Mouse (Mus musculus): ENCODE data around the gene Foxk1. TPM values are rescaled to one million over a fixed set of nuclear protein-coding genes. Genes with fewer than 3 reads are reported as not detected.

Gene Foxk1
- polyA plus RNA-seq, 1 experiment, result 8.2 TPM

- H3K79me2 ChIP-seq (ENCODE audit: control insufficient read depth, insufficient read depth), result no peaks in the 10 kb centered on the region
- H3K27me3 ChIP-seq (ENCODE audit: control insufficient read depth, insufficient read depth, insufficient read length), result no peaks in the 10 kb centered on the region
- peak overlapping the region; percentile 46 for H3K4me3 ChIP-seq (ENCODE audit: insufficient read depth, poor library complexity, severe bottlenecking)
- peak overlapping the region; percentile 79 for H3ac ChIP-seq (ENCODE audit: control insufficient read depth, insufficient read length, low read depth)
- H3K36me3 ChIP-seq (ENCODE audit: control insufficient read depth, insufficient read depth), result no peaks in the 10 kb centered on the region
- no peaks in the 10 kb centered on the region for H3K79me3 ChIP-seq (ENCODE audit: low read depth)
- TF ChIP-seq FOSL1 (IDR thresholded peaks at IDR 0.05; ENCODE audit: insufficient read depth, low read length, poor library complexity, severe bottlenecking), result no peak
- TF ChIP-seq CEBPB (IDR thresholded peaks at IDR 0.05; ENCODE audit: low read depth), result no peak
- peak; percentile 76 for TF ChIP-seq USF1 (IDR thresholded peaks at IDR 0.05; ENCODE audit: low read depth)
- peak; percentile 100 for TF ChIP-seq CTCF (IDR thresholded peaks at IDR 0.05; ENCODE audit: control insufficient read depth, insufficient read depth, insufficient read length)
- TF ChIP-seq MYOD1 (IDR thresholded peaks at IDR 0.05; ENCODE audit: control insufficient read depth, insufficient read length, low read depth), result no peak
- TF ChIP-seq MAX (IDR thresholded peaks at IDR 0.05), result peak; percentile 100
- no peak for TF ChIP-seq MYOG (IDR thresholded peaks at IDR 0.05; ENCODE audit: control insufficient read depth, extremely low read depth, insufficient read length)
These were observed 33.9 kb upstream of the Foxk1 start for GRCm38 (mm10) chr5:142367085-142368081.

- Histone ChIP-seq H3ac (ENCODE audit: control insufficient read depth, insufficient read length, low read depth) (peak overlapping the region; percentile 79), H3K79me2 (ENCODE audit: control insufficient read depth, insufficient read depth) (no peaks in the 10 kb centered on the region), H3K27me3 (ENCODE audit: control insufficient read depth, insufficient read depth, insufficient read length) (no peaks in the 10 kb centered on the region), H3K79me3 (ENCODE audit: low read depth) (no peaks in the 10 kb centered on the region), H3K4me3 (ENCODE audit: insufficient read depth, poor library complexity, severe bottlenecking) (peak overlapping the region; percentile 46), H3K36me3 (ENCODE audit: control insufficient read depth, insufficient read depth) (no peaks in the 10 kb centered on the region)
- TF ChIP-seq USF1 (IDR thresholded peaks at IDR 0.05; ENCODE audit: low read depth) (no peak), MAX (IDR thresholded peaks at IDR 0.05) (no peak), CEBPB (IDR thresholded peaks at IDR 0.05; ENCODE audit: low read depth) (no peak), MYOG (IDR thresholded peaks at IDR 0.05; ENCODE audit: control insufficient read depth, extremely low read depth, insufficient read length) (no peak), MYOD1 (IDR thresholded peaks at IDR 0.05; ENCODE audit: control insufficient read depth, insufficient read length, low read depth) (no peak), FOSL1 (IDR thresholded peaks at IDR 0.05; ENCODE audit: insufficient read depth, low read length, poor library complexity, severe bottlenecking) (no peak), CTCF (IDR thresholded peaks at IDR 0.05; ENCODE audit: control insufficient read depth, insufficient read depth, insufficient read length) (no peak)
These were observed 33.2 kb upstream of the Foxk1 start for GRCm38 (mm10) chr5:142368122-142368521.

- Histone ChIP-seq H3K27me3 (ENCODE audit: control insufficient read depth, insufficient read depth, insufficient read length) (no peaks in the 10 kb centered on the region), H3K4me3 (ENCODE audit: insufficient read depth, poor library complexity, severe bottlenecking) (no peak overlapping the region), H3K79me3 (ENCODE audit: low read depth) (no peaks in the 10 kb centered on the region), H3K36me3 (ENCODE audit: control insufficient read depth, insufficient read depth) (no peaks in the 10 kb centered on the region), H3K79me2 (ENCODE audit: control insufficient read depth, insufficient read depth) (no peaks in the 10 kb centered on the region), H3ac (ENCODE audit: control insufficient read depth, insufficient read length, low read depth) (no peak overlapping the region)
- TF ChIP-seq USF1 (IDR thresholded peaks at IDR 0.05; ENCODE audit: low read depth) (no peak), CTCF (IDR thresholded peaks at IDR 0.05; ENCODE audit: control insufficient read depth, insufficient read depth, insufficient read length) (no peak), FOSL1 (IDR thresholded peaks at IDR 0.05; ENCODE audit: insufficient read depth, low read length, poor library complexity, severe bottlenecking) (no peak)
These were observed 30.7 kb upstream of the Foxk1 start for GRCm38 (mm10) chr5:142370406-142371171.

GRCm38 (mm10) chr5:142371172-142372155, 29.8 kb upstream of the Foxk1 start:
- no peaks in the 10 kb centered on the region for H3K36me3 ChIP-seq (ENCODE audit: control insufficient read depth, insufficient read depth)
- H3K4me3 ChIP-seq (ENCODE audit: insufficient read depth, poor library complexity, severe bottlenecking), result no peak overlapping the region
- no peaks in the 10 kb centered on the region for H3K27me3 ChIP-seq (ENCODE audit: control insufficient read depth, insufficient read depth, insufficient read length)
- H3K79me3 ChIP-seq (ENCODE audit: low read depth), result no peaks in the 10 kb centered on the region
- H3K79me2 ChIP-seq (ENCODE audit: control insufficient read depth, insufficient read depth), result no peaks in the 10 kb centered on the region
- H3ac ChIP-seq (ENCODE audit: control insufficient read depth, insufficient read length, low read depth), result no peak overlapping the region
- TF ChIP-seq CTCF (IDR thresholded peaks at IDR 0.05; ENCODE audit: control insufficient read depth, insufficient read depth, insufficient read length), result no peak
- TF ChIP-seq FOSL1 (IDR thresholded peaks at IDR 0.05; ENCODE audit: insufficient read depth, low read length, poor library complexity, severe bottlenecking), result no peak

- H3ac ChIP-seq (ENCODE audit: control insufficient read depth, insufficient read length, low read depth), result no peak overlapping the region
- no peaks in the 10 kb centered on the region for H3K79me2 ChIP-seq (ENCODE audit: control insufficient read depth, insufficient read depth)
- no peaks in the 10 kb centered on the region for H3K36me3 ChIP-seq (ENCODE audit: control insufficient read depth, insufficient read depth)
- H3K4me3 ChIP-seq (ENCODE audit: insufficient read depth, poor library complexity, severe bottlenecking), result no peak overlapping the region
- no peaks in the 10 kb centered on the region for H3K27me3 ChIP-seq (ENCODE audit: control insufficient read depth, insufficient read depth, insufficient read length)
- no peaks in the 10 kb centered on the region for H3K79me3 ChIP-seq (ENCODE audit: low read depth)
- no peak for TF ChIP-seq CTCF (IDR thresholded peaks at IDR 0.05; ENCODE audit: control insufficient read depth, insufficient read depth, insufficient read length)
- no peak for TF ChIP-seq USF1 (IDR thresholded peaks at IDR 0.05; ENCODE audit: low read depth)
- TF ChIP-seq CEBPB (IDR thresholded peaks at IDR 0.05; ENCODE audit: low read depth), result no peak
- no peak for TF ChIP-seq MAX (IDR thresholded peaks at IDR 0.05)
- TF ChIP-seq MYOD1 (IDR thresholded peaks at IDR 0.05; ENCODE audit: control insufficient read depth, insufficient read length, low read depth), result no peak
- TF ChIP-seq FOSL1 (IDR thresholded peaks at IDR 0.05; ENCODE audit: insufficient read depth, low read length, poor library complexity, severe bottlenecking), result no peak
- TF ChIP-seq MYOG (IDR thresholded peaks at IDR 0.05; ENCODE audit: control insufficient read depth, extremely low read depth, insufficient read length), result no peak
These were observed 29.1 kb upstream of the Foxk1 start for GRCm38 (mm10) chr5:142372207-142372606.
